Mouse (Mus musculus): ENCODE measurements at regions not wholly inside any gene's neighbourhood (a gene's known extent, or its start where the extent isn't known, plus 50 kb on each side); places are given as distances from the start of the nearest gene placed in this dataset.

GRCm38 (mm10) chr10:125679644-125680043 lies 286.3 kb upstream of the Lrig3 start:
- Histone ChIP-seq H3K36me3 (ENCODE audit: control insufficient read depth, insufficient read depth, low read length) (no peaks in the 10 kb centered on the region), H3K4me2 (ENCODE audit: low read length) (no peak overlapping the region), H3K27ac (ENCODE audit: low read depth, low read length) (no peak overlapping the region), H3K4me1 (ENCODE audit: control insufficient read depth, insufficient read depth, low read length) (no peaks in the 10 kb centered on the region), H3K9me3 (replicated peaks; ENCODE audit: control insufficient read depth, low read length) (no peaks in the 10 kb centered on the region), H3K27me3 (replicated peaks; ENCODE audit: control insufficient read depth, insufficient read depth, low read length) (no peaks in the 10 kb centered on the region), H3K4me3 (ENCODE audit: low read depth, low read length) (no peak overlapping the region), H3K9ac (ENCODE audit: low read length) (no peak overlapping the region)
- DNase-seq (ENCODE audit: low spot score) (no peak), ATAC-seq (no peak)
- 81% methylated on average over 7 of the region's 7 CpGs for WGBS

GRCm38 (mm10) chr10:125685130-125685529 lies 280.8 kb upstream of the Lrig3 start:
- no peak overlapping the region for H3K4me2 ChIP-seq (ENCODE audit: low read length)
- no peak for ATAC-seq
- H3K9me3 ChIP-seq (replicated peaks; ENCODE audit: control insufficient read depth, low read length), result no peaks in the 10 kb centered on the region
- no peaks in the 10 kb centered on the region for H3K27me3 ChIP-seq (replicated peaks; ENCODE audit: control insufficient read depth, insufficient read depth, low read length)
- no peak overlapping the region for H3K9ac ChIP-seq (ENCODE audit: low read length)
- no peaks in the 10 kb centered on the region for H3K4me1 ChIP-seq (ENCODE audit: control insufficient read depth, insufficient read depth, low read length)
- no peak overlapping the region for H3K27ac ChIP-seq (ENCODE audit: low read depth, low read length)
- no peaks in the 10 kb centered on the region for H3K36me3 ChIP-seq (ENCODE audit: control insufficient read depth, insufficient read depth, low read length)
- no peak for DNase-seq (ENCODE audit: low spot score)
- WGBS, result 98% methylated on average over 5 of the region's 5 CpGs
- H3K4me3 ChIP-seq (ENCODE audit: low read depth, low read length), result no peak overlapping the region

GRCm38 (mm10) chr10:125693505-125693904 lies 272.5 kb upstream of the Lrig3 start:
- Histone ChIP-seq H3K27me3 (replicated peaks; ENCODE audit: control insufficient read depth, insufficient read depth, low read length) (no peaks in the 10 kb centered on the region), H3K9ac (ENCODE audit: low read length) (no peak overlapping the region), H3K27ac (ENCODE audit: low read depth, low read length) (no peak overlapping the region), H3K4me3 (ENCODE audit: low read depth, low read length) (no peak overlapping the region), H3K36me3 (ENCODE audit: control insufficient read depth, insufficient read depth, low read length) (no peaks in the 10 kb centered on the region), H3K4me2 (ENCODE audit: low read length) (peak overlapping the region; percentile 25; the same call in 1 of the 2 replicates), H3K9me3 (replicated peaks; ENCODE audit: control insufficient read depth, low read length) (no peaks in the 10 kb centered on the region), H3K4me1 (ENCODE audit: control insufficient read depth, insufficient read depth, low read length) (0 out of 2 replicates have a peak, but pooled peaks cover 2% of the 10 kb centered on the region)
- WGBS, result 17% methylated on average over 7 of the region's 7 CpGs
- DNase-seq (ENCODE audit: low spot score), result peak; percentile 87
- ATAC-seq, result peak; percentile 84

- Histone ChIP-seq H3K9me3 (replicated peaks; ENCODE audit: control insufficient read depth, low read length) (no peaks in the 10 kb centered on the region), H3K4me3 (ENCODE audit: low read depth, low read length) (no peak overlapping the region), H3K36me3 (ENCODE audit: control insufficient read depth, insufficient read depth, low read length) (no peaks in the 10 kb centered on the region), H3K9ac (ENCODE audit: low read length) (no peak overlapping the region), H3K4me2 (ENCODE audit: low read length) (no peak overlapping the region), H3K27ac (ENCODE audit: low read depth, low read length) (no peak overlapping the region), H3K27me3 (replicated peaks; ENCODE audit: control insufficient read depth, insufficient read depth, low read length) (no peaks in the 10 kb centered on the region), H3K4me1 (ENCODE audit: control insufficient read depth, insufficient read depth, low read length) (0 out of 2 replicates have a peak, but pooled peaks cover 2% of the 10 kb centered on the region)
- ATAC-seq, result no peak
- DNase-seq (ENCODE audit: low spot score), result no peak
- 97% methylated on average over 5 of the region's 5 CpGs for WGBS
Measured at GRCm38 (mm10) chr10:125696159-125696558, 269.8 kb upstream of the Lrig3 start.

GRCm38 (mm10) chr10:125725077-125725680 lies 240.8 kb upstream of the Lrig3 start:
- Histone ChIP-seq H3K4me2 (ENCODE audit: low read length) (no peak overlapping the region), H3K27ac (ENCODE audit: low read depth, low read length) (no peak overlapping the region), H3K36me3 (ENCODE audit: control insufficient read depth, insufficient read depth, low read length) (no peaks in the 10 kb centered on the region), H3K9me3 (replicated peaks; ENCODE audit: control insufficient read depth, low read length) (no peaks in the 10 kb centered on the region), H3K27me3 (replicated peaks; ENCODE audit: control insufficient read depth, insufficient read depth, low read length) (no peaks in the 10 kb centered on the region), H3K9ac (ENCODE audit: low read length) (no peak overlapping the region), H3K4me3 (ENCODE audit: low read depth, low read length) (no peak overlapping the region), H3K4me1 (ENCODE audit: control insufficient read depth, insufficient read depth, low read length) (no peaks in the 10 kb centered on the region)
- whole genome bisulfite sequencing, result 37% methylated on average over 18 of the region's 18 CpGs
- ATAC-seq, result peak; percentile 85
- peak; percentile 79 for DNase-seq (ENCODE audit: low spot score)

- no peak overlapping the region for H3K4me2 ChIP-seq (ENCODE audit: low read length)
- no peak overlapping the region for H3K4me3 ChIP-seq (ENCODE audit: low read depth, low read length)
- H3K27me3 ChIP-seq (replicated peaks; ENCODE audit: control insufficient read depth, insufficient read depth, low read length), result no peaks in the 10 kb centered on the region
- no peaks in the 10 kb centered on the region for H3K4me1 ChIP-seq (ENCODE audit: control insufficient read depth, insufficient read depth, low read length)
- no peak overlapping the region for H3K9ac ChIP-seq (ENCODE audit: low read length)
- no peak overlapping the region for H3K27ac ChIP-seq (ENCODE audit: low read depth, low read length)
- WGBS, result 32% methylated on average over 7 of the region's 7 CpGs
- H3K36me3 ChIP-seq (ENCODE audit: control insufficient read depth, insufficient read depth, low read length), result no peaks in the 10 kb centered on the region
- no peak for DNase-seq (ENCODE audit: low spot score)
- peak; percentile 29; the same call in 1 of the 2 replicates for ATAC-seq
- no peaks in the 10 kb centered on the region for H3K9me3 ChIP-seq (replicated peaks; ENCODE audit: control insufficient read depth, low read length)
Measured at GRCm38 (mm10) chr10:125725681-125726139, 240.3 kb upstream of the Lrig3 start.

- Histone ChIP-seq H3K36me3 (ENCODE audit: control insufficient read depth, insufficient read depth, low read length) (no peaks in the 10 kb centered on the region), H3K9ac (ENCODE audit: low read length) (no peak overlapping the region), H3K4me1 (ENCODE audit: control insufficient read depth, insufficient read depth, low read length) (no peaks in the 10 kb centered on the region), H3K9me3 (replicated peaks; ENCODE audit: control insufficient read depth, low read length) (no peaks in the 10 kb centered on the region), H3K4me2 (ENCODE audit: low read length) (no peak overlapping the region), H3K27ac (ENCODE audit: low read depth, low read length) (no peak overlapping the region), H3K27me3 (replicated peaks; ENCODE audit: control insufficient read depth, insufficient read depth, low read length) (no peaks in the 10 kb centered on the region), H3K4me3 (ENCODE audit: low read depth, low read length) (no peak overlapping the region)
- 73% methylated on average over 8 of the region's 8 CpGs for WGBS
- ATAC-seq, result no peak
- DNase-seq (ENCODE audit: low spot score), result no peak
Measured at GRCm38 (mm10) chr10:125726546-125726945, 239.4 kb upstream of the Lrig3 start.

- Histone ChIP-seq H3K27ac (ENCODE audit: low read depth, low read length) (no peak overlapping the region), H3K36me3 (ENCODE audit: control insufficient read depth, insufficient read depth, low read length) (no peaks in the 10 kb centered on the region), H3K9me3 (replicated peaks; ENCODE audit: control insufficient read depth, low read length) (no peaks in the 10 kb centered on the region), H3K4me3 (ENCODE audit: low read depth, low read length) (no peak overlapping the region), H3K4me1 (ENCODE audit: control insufficient read depth, insufficient read depth, low read length) (no peaks in the 10 kb centered on the region), H3K4me2 (ENCODE audit: low read length) (no peak overlapping the region), H3K9ac (ENCODE audit: low read length) (no peak overlapping the region), H3K27me3 (replicated peaks; ENCODE audit: control insufficient read depth, insufficient read depth, low read length) (no peaks in the 10 kb centered on the region)
- DNase-seq (ENCODE audit: low spot score) (no peak), ATAC-seq (no peak)
- 93% methylated on average over 4 of the region's 4 CpGs for WGBS
Measured at GRCm38 (mm10) chr10:125735744-125736494, 230.0 kb upstream of the Lrig3 start.

GRCm38 (mm10) chr10:125743181-125743580 lies 222.8 kb upstream of the Lrig3 start:
- H3K9ac ChIP-seq (ENCODE audit: low read length), result no peak overlapping the region
- H3K9me3 ChIP-seq (replicated peaks; ENCODE audit: control insufficient read depth, low read length), result no peaks in the 10 kb centered on the region
- H3K4me3 ChIP-seq (ENCODE audit: low read depth, low read length), result no peak overlapping the region
- no peaks in the 10 kb centered on the region for H3K27me3 ChIP-seq (replicated peaks; ENCODE audit: control insufficient read depth, insufficient read depth, low read length)
- no peaks in the 10 kb centered on the region for H3K36me3 ChIP-seq (ENCODE audit: control insufficient read depth, insufficient read depth, low read length)
- peak; percentile 44 for DNase-seq (ENCODE audit: low spot score)
- 72% methylated on average over 6 of the region's 6 CpGs for WGBS
- no peak overlapping the region for H3K27ac ChIP-seq (ENCODE audit: low read depth, low read length)
- H3K4me1 ChIP-seq (ENCODE audit: control insufficient read depth, insufficient read depth, low read length), result no peaks in the 10 kb centered on the region
- peak; percentile 40; the same call in 1 of the 2 replicates for ATAC-seq
- H3K4me2 ChIP-seq (ENCODE audit: low read length), result no peak overlapping the region
